Mouse (Mus musculus) kidney, adult 2 months (tissue): Measurements from ENCODE around the gene AL731706.1.

Experiments used
- CTCF ChIP-seq: fragments of 200-500 bp; conservative IDR thresholded peaks from 2 replicates; pipeline ENCODE4 v1.5.1; 2011; ENCODE audit warnings: low read depth, mild to moderate bottlenecking, control low read depth, low read length, moderate library complexity, mixed read lengths; ENCODE audit not compliant: insufficient read depth, insufficient read length
- POLR2A ChIP-seq: fragments of 200-500 bp; IDR thresholded peaks from one replicate; pipeline ENCODE4 v1.6.1; 2011; ENCODE audit warnings: low read depth, low read length, control low read depth

- TF ChIP-seq POLR2A, result no peak
- no peak for TF ChIP-seq CTCF
Observed at GRCm38 (mm10) chr2:136885579-136885978, 5.6 kb downstream of the AL731706.1 start, which contains the start of gene AL731706.2.
